Mouse (Mus musculus) limb, embryonic 11.5 days (tissue): ENCODE results near the gene Ctnna3. TPM values are rescaled to one million over a fixed set of nuclear protein-coding genes. Genes with fewer than 3 reads are reported as not detected.

Source experiments
- ATAC-seq: fragments of 200-750 bp; cut with Nextera tagmentation; 2 replicates; pipeline ENCODE4 v1.8.0; 2017; ENCODE audit warnings: low read depth; ENCODE audit not compliant: insufficient number of reproducible peaks, low FRiP score, low TSS enrichment
- DNase-seq: peaks from one replicate; pipeline ENCODE4 v3.0.0-alpha.2; 2015; ENCODE audit warnings: low spot score
- H3K27ac ChIP-seq: fragments of 300-500 bp; sonication (generic); replicated peaks from 2 replicates; pipeline ENCODE4 v1.5.1; 2014; ENCODE audit warnings: low read depth, mild to moderate bottlenecking, low read length
- H3K27me3 ChIP-seq: fragments of 300-500 bp; sonication (generic); 2 replicates; pipeline ENCODE4 v1.6.1; 2014; ENCODE audit warnings: mild to moderate bottlenecking, low read length, mixed read lengths; ENCODE audit not compliant: control insufficient read depth, insufficient read depth
- H3K36me3 ChIP-seq: fragments of 300-500 bp; sonication (generic); 2 replicates; pipeline ENCODE4 v1.6.1; 2014; ENCODE audit warnings: mild to moderate bottlenecking, low read length, moderate library complexity, mixed read lengths; ENCODE audit not compliant: control insufficient read depth, insufficient read depth
- H3K4me1 ChIP-seq: fragments of 300-500 bp; sonication (generic); 2 replicates; pipeline ENCODE4 v1.6.1; 2014; ENCODE audit warnings: low read length, mixed read lengths; ENCODE audit not compliant: control insufficient read depth, insufficient read depth
- H3K4me2 ChIP-seq: fragments of 300-500 bp; sonication (generic); 2 replicates; pipeline ENCODE4 v1.6.1; 2014; ENCODE audit warnings: low read depth, mild to moderate bottlenecking, moderate library complexity; ENCODE audit not compliant: severe bottlenecking
- H3K4me3 ChIP-seq: fragments of 300-500 bp; sonication (generic); 2 replicates; pipeline ENCODE4 v1.5.1; 2014; ENCODE audit warnings: low read depth, low read length
- H3K9ac ChIP-seq: fragments of 300-500 bp; sonication (generic); 2 replicates; pipeline ENCODE4 v1.6.1; 2014; ENCODE audit warnings: mild to moderate bottlenecking, low read length
- H3K9me3 ChIP-seq: fragments of 300-500 bp; sonication (generic); 2 replicates; pipeline ENCODE4 v1.6.1; 2016; ENCODE audit warnings: low read length; ENCODE audit not compliant: control insufficient read depth
- WGBS: fragments of 180-500 bp; shearing (Covaris S2); extraction: QIAGEN DNeasy Blood & Tissue Kit; methylation state at CpG from one replicate; pipeline ENCODE4 v1.1.7; 2014; 5-methylcytosine and 5-hydroxymethylcytosine counted together
- polyA plus RNA-seq: library from polyadenylated mRNA; unstranded; fragments of >200 nt; fragmentation: Nextera tagmentation; extraction: Ambion mirVana; gene quantifications from 2 replicates; pipeline ENCODE4 v1.2.1, GENCODE M21; 2014

Ctnna3 gene
- polyA plus RNA-seq, 1 experiment from 2014 or later = 0.04 TPM

GRCm38 (mm10) chr10:64030901-64031300 lies 601.0 kb downstream of the Ctnna3 start:
- Histone ChIP-seq H3K9ac (no peak overlapping the region), H3K4me2 (no peak overlapping the region), H3K4me1 (no peaks in the 10 kb centered on the region), H3K27me3 (no peaks in the 10 kb centered on the region), H3K27ac (no peak overlapping the region), H3K36me3 (no peaks in the 10 kb centered on the region), H3K4me3 (no peak overlapping the region), H3K9me3 (no peaks in the 10 kb centered on the region)
- DNase-seq = no peak
- ATAC-seq = no peak

DNA sequence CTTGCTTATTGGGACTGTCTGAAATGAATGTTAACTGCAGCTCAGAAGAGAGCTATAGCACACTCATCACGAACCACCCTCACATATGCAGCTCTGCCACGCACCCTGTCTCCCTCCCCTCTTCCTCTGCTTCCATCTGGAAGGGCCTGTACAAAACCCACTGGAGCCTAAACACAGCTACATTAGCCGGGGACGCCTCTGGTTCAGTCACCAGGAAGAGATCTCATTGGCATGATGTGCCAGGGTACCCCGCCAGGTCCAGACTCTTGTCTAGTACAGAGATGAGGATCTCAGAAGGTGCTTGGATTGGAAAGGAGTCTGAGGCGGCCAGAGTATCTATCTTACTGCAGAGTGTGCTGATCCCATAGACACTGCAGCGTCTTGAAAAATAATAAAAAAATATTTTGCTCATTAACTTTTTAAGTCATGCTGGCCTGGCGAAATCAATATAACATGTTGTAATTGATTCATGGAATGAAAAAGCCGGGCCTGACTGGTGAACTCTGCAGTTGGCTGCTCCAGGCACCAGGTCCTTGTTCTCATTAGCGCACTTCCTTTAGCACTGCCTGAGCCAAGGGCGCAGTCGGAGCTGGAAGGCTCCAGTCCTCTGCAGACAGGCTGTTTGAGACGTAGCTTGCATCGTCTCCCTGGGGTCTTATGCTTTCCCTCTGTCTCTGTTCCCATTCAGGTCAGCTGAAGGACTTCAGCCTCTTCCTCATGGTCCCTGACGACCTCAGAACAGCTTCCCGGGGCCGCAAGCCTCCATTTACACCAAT lies 610.0 kb downstream of the Ctnna3 start:
- no peak overlapping the region for H3K9ac ChIP-seq
- H3K4me2 ChIP-seq = no peak overlapping the region
- DNase-seq (peak; percentile 24), ATAC-seq (no peak)
- 75% methylated on average over 17 of the region's 17 CpGs for WGBS
- no peaks in the 10 kb centered on the region for H3K27me3 ChIP-seq
- H3K36me3 ChIP-seq = no peaks in the 10 kb centered on the region
- H3K4me1 ChIP-seq = no peaks in the 10 kb centered on the region
- no peak overlapping the region for H3K4me3 ChIP-seq
- H3K27ac ChIP-seq = no peak overlapping the region
- H3K9me3 ChIP-seq = no peaks in the 10 kb centered on the region

DNA sequence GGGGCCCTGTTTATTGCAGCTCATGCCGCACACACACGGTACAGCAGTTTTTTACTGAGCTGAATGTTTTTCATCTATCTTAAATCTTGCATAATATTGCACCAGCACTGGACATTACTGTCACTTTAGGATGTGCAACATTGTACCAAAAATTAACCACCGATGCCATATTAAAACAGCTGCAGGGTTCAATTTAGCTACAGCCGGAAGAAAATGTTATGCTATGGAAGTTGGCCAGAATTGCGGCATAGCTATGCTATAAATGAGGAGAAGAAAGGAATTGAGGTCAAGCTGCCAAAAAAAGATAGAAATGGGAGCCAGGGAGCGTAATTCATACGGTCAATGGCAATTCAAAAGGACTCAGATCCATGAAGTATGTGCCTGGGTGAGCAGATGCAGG lies 611.3 kb downstream of the Ctnna3 start:
- Histone ChIP-seq H3K27ac (no peak overlapping the region), H3K36me3 (no peaks in the 10 kb centered on the region), H3K9ac (no peak overlapping the region), H3K4me3 (no peak overlapping the region), H3K4me1 (no peaks in the 10 kb centered on the region), H3K9me3 (no peaks in the 10 kb centered on the region), H3K4me2 (no peak overlapping the region), H3K27me3 (no peaks in the 10 kb centered on the region)
- DNase-seq (no peak), ATAC-seq (no peak)
- 85% methylated on average over 7 of the region's 7 CpGs for WGBS

DNA sequence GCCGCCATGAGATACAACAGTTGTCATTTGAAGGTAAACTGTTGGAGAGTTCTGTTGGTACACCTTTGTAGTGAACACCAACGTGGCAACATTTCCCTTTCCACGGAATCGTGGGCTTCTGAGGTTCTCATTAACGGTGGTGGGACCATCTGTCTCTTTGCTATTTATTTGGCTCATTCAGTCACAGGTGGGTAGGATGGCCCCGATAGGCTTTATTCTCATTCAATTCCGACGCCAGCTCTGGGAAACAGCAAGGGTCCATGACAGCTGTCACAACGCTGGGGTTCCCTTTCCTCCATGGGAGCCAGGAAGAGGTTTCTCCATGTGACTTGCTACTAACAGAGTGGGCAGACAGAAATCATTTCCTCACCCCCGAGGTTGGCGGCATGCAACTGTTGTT lies 612.0 kb downstream of the Ctnna3 start:
- ATAC-seq (no peak), DNase-seq (no peak)
- Histone ChIP-seq H3K9ac (no peak overlapping the region), H3K27ac (no peak overlapping the region), H3K4me1 (no peaks in the 10 kb centered on the region), H3K4me2 (no peak overlapping the region), H3K36me3 (no peaks in the 10 kb centered on the region), H3K4me3 (no peak overlapping the region), H3K9me3 (no peaks in the 10 kb centered on the region), H3K27me3 (no peaks in the 10 kb centered on the region)
- 85% methylated on average over 11 of the region's 11 CpGs for WGBS

- 90% methylated on average over 6 of the region's 6 CpGs for WGBS
- Histone ChIP-seq H3K4me2 (no peak overlapping the region), H3K27me3 (no peaks in the 10 kb centered on the region), H3K27ac (no peak overlapping the region), H3K9ac (no peak overlapping the region), H3K36me3 (no peaks in the 10 kb centered on the region), H3K4me1 (no peaks in the 10 kb centered on the region), H3K9me3 (no peaks in the 10 kb centered on the region), H3K4me3 (no peak overlapping the region)
- ATAC-seq (no peak), DNase-seq (no peak)
Measured at GRCm38 (mm10) chr10:64049151-64049550, 619.3 kb downstream of the Ctnna3 start.

GRCm38 (mm10) chr10:64049946-64050345 lies 620.0 kb downstream of the Ctnna3 start:
- DNase-seq (no peak), ATAC-seq (no peak)
- H3K4me2 ChIP-seq = no peak overlapping the region
- no peaks in the 10 kb centered on the region for H3K4me1 ChIP-seq
- no peak overlapping the region for H3K9ac ChIP-seq
- no peak overlapping the region for H3K27ac ChIP-seq
- no peak overlapping the region for H3K4me3 ChIP-seq
- no peaks in the 10 kb centered on the region for H3K9me3 ChIP-seq
- 79% methylated on average over 6 of the region's 6 CpGs for WGBS
- H3K27me3 ChIP-seq = no peaks in the 10 kb centered on the region
- no peaks in the 10 kb centered on the region for H3K36me3 ChIP-seq

GRCm38 (mm10) chr10:64063704-64064103 lies 633.8 kb downstream of the Ctnna3 start:
- no peak overlapping the region for H3K9ac ChIP-seq
- H3K4me2 ChIP-seq = no peak overlapping the region
- ATAC-seq = no peak
- H3K4me1 ChIP-seq = no peaks in the 10 kb centered on the region
- no peak overlapping the region for H3K27ac ChIP-seq
- H3K27me3 ChIP-seq = no peaks in the 10 kb centered on the region
- H3K9me3 ChIP-seq = no peaks in the 10 kb centered on the region
- DNase-seq = no peak
- H3K36me3 ChIP-seq = no peaks in the 10 kb centered on the region
- 85% methylated on average over 9 of the region's 9 CpGs for WGBS
- no peak overlapping the region for H3K4me3 ChIP-seq

DNA sequence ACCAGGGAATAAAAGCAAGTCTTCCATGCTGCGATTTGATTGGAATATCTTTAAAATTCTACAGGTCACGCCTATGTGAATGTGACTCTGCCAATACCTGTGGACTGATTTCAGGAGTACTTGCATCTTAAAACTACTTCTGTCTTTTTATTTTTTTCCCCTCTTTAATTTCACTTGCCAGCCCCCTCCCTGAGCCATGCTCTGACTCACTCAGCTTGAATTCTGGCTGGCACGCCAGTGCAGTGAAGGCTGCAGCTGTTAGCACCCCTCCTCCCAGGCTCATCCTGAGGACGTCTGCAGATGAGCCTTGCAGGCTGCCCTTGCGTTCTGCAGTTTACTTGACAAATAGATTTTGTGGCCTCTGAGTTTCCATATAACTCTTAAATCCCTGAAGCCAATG lies 646.0 kb downstream of the Ctnna3 start:
- Histone ChIP-seq H3K9me3 (no peaks in the 10 kb centered on the region), H3K4me3 (no peak overlapping the region), H3K9ac (no peak overlapping the region), H3K4me2 (no peak overlapping the region), H3K27me3 (no peaks in the 10 kb centered on the region), H3K36me3 (no peaks in the 10 kb centered on the region), H3K4me1 (no peaks in the 10 kb centered on the region), H3K27ac (no peak overlapping the region)
- ATAC-seq (no peak), DNase-seq (no peak)
- 40% methylated on average over 5 of the region's 5 CpGs for WGBS
